Mouse (Mus musculus) megakaryocyte-erythroid progenitor cell, adult 5 weeks (primary cell): ENCODE results near the gene Ipo13. TPM values are rescaled to one million over a fixed set of nuclear protein-coding genes. Genes with fewer than 3 reads are reported as not detected.

Experiments used
- polyA plus RNA-seq: library from polyadenylated mRNA; stranded (reverse); fragments of >175 nt; gene quantifications from 2 replicates; pipeline ENCODE4 v1.2.3, GENCODE M21; 2012

Ipo13 gene
- polyA plus RNA-seq = 20.6 and 24.3 TPM in 2 replicates

DNA sequence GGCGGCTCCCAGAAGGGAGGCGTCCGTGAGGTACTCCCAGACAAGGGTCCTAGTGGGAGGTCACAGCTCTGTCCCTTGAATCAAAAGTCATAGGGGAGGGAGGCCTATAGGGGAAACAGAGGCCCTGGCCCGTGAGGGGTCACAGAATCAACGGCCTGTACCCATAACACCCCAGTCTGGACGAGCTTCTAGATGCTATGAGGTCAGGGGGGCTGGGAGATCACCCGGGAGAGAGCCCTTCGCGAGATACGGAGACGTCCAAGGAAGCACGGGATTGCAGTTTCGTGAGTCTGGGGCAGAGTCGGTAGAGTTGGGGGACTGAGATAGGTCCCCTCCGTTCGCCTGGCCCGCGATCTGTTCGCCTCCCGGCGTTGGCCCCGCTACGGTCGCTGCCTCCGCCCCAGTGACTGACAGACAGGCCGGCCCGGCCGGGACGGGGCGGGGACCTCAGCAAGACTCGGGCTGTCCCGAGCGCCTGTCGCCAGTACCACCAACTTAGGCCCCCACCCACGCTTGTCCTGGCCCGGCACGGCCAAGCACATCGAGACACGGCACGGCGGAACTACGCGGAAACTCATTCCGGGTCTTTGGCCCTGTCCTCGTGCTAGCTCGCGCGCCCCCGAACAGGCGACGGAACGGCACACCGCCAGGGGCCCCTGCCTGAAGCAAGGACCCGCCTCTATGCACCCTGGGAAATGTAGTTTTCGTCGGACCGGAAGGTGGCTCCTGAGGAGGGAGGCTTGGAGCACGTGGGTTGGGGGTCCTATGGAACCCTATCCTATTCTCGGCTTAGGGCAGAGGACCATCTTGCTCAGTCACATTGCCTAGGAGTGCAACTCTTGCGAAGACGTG lies at the start of gene Ipo13:
TSS of gene Ipo13 (minus strand) at position 409 of the 852 bp plus-strand sequence.

DNA sequence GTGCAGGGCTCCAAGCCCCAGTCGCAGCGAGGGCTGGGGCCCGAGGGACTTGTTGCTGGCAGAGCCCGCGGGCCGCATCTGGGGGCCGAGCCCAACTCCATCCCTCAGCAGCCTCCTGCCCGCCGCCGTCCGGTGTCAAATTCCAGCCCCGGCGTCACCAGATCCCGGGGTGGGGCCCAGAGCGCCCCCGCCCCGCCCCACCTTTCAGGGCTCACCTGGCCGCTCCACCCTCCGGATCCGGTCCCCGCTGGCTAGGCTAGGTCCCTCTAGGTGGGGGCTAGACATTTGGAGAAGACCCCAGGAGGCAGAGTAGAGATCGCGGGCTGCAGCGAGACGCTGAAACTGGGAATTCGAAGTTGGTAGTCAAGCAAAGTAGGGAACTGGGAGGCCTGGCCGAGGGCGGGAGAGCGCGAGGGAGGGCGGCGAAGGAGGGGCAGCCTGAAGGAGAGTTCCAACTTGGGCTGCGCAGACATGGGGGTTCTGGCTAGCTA lies 14.6 kb upstream of the Ipo13 start, which contains the start of gene Artn:
TSS of gene Artn (minus strand) at position 373 of the 491 bp plus-strand sequence.

DNA sequence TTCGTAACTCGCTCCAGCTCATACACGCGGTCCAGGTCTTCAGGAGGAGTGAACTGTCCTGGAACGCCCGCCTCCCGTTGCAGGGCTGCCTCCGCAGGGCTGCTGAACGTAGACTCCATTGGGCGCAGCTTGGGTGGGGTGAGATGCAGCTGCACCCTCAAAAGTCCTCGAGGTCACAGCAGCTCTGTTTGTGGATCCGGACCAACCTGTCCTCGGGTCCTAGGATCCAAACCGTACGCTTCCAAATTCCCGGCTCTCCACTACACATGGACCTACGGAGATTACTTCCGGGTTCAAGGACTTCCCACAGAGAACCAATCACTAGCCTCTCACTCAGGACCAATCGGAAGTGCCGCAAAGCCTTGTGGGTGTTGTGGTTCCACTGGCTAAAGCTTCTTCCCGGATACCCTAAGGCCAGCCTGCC lies 23.0 kb downstream of the Ipo13 start, which contains the start of gene Dph2:
TSS of gene Dph2 (minus strand) at position 295 of the 424 bp plus-strand sequence.

GRCm38 (mm10) chr4:117887133-117887532 lies 27.7 kb downstream of the Ipo13 start, which contains the start of gene Atp6v0b:
Gene Atp6v0b (minus strand): TSS chr4:117887333.

DNA sequence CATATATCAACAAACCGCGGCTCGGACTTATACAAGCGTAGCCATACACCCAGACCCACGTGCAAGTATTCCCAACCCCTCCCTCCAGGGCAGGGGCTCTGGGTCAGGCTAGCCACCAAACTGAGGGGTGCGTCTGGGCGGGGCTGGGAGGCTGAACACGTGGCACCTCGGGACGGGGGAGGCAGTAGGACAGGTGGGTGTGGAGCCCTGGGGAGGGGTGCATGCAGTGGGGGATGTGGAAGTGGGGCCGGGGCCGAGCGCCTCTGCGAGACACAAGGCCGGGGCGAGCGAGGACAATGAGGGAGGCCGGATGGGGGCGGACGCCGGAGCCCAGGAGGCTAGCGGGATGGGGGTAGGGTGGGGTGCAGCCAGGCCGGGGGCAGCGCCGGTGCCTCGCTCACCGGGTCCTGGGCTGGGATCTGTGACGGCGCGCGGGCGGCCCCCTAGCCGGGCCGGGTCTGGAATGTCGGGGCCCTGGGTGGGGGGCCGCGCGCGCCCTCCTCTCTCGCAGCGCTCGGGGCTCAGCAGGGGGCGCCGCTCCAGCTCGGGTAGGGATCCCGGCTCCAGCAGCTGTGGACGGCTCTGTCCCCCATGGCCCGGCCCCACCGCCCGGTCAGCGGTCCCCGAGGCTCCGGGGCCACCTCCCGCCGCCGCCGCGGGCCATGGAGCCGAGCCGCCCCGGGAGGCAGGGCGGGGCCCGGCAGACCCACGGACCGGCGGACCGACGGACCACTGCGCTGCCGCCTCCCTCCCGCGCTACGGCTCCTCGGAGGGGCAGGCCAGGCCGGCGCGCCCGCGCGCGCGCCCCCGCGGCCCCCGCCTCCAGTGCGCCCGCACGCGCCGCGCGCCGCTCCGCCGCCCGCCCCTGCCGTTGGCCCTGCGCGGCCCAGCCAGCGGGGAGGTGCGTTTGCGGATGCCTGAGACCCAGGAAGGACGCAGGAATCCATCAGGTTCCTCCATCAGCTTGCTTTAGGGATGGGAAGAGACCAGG lies 31.8 kb downstream of the Ipo13 start, which contains the start of gene B4galt2:
TSS of gene B4galt2 (minus strand) at position 787 of the 991 bp plus-strand sequence.

DNA sequence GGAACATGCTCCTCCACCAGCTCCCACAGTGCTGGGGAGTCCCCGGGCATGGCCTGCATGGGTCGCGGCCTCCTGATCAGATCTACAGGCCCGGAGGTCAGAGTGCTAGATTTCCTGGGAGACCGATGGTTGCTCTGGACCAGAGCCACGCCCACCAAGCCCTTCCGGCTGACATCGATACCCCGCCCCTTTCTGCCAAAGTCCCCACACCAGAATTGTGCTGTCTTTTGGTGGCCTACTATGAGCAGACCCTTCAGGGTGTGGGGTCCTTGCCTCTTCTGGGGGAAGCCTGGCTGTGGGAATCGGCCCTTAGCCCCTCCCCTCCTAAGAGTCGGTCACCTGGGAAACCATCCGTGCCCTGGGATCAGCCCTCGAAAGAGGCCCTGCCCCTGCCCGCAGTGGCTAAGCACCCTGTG lies 42.3 kb downstream of the Ipo13 start, which contains the start of gene Ccdc24:
TSS of gene Ccdc24 (minus strand) at position 87 of the 416 bp plus-strand sequence.

Other genes starting within 250 kb of the Ipo13 start
- 30.7 and 31.2 TPM in 2 replicates for gene Dmap1, start 232.7 kb downstream of the Ipo13 start, polyA plus RNA-seq
- gene Gm12845, start 190.6 kb downstream of the Ipo13 start, polyA plus RNA-seq = not detected in 2 replicates
- not detected in 2 replicates for gene Klf17, start 149.4 kb downstream of the Ipo13 start, polyA plus RNA-seq
- gene Slc6a9, start 80.5 kb downstream of the Ipo13 start, polyA plus RNA-seq = 1.1 and 1.2 TPM in 2 replicates
- gene Ccdc24, start 42.4 kb downstream of the Ipo13 start, polyA plus RNA-seq = not detected in 2 replicates
- 0.61 and 0.83 TPM in 2 replicates for gene B4galt2, start 31.5 kb downstream of the Ipo13 start, polyA plus RNA-seq
- gene Atp6v0b, start 27.7 kb downstream of the Ipo13 start, polyA plus RNA-seq = 289 and 357 TPM in 2 replicates
- 11.4 and 13.0 TPM in 2 replicates for gene Dph2, start 23.0 kb downstream of the Ipo13 start, polyA plus RNA-seq
- 0.20 and 0.26 TPM in 2 replicates for gene Artn, start 14.8 kb upstream of the Ipo13 start, polyA plus RNA-seq
- gene St3gal3, start 219.9 kb upstream of the Ipo13 start, polyA plus RNA-seq = 20.1 and 22.8 TPM in 2 replicates